9 mouse cellular contexts compared by ENCODE assay signal in the genomic region with DNA sequence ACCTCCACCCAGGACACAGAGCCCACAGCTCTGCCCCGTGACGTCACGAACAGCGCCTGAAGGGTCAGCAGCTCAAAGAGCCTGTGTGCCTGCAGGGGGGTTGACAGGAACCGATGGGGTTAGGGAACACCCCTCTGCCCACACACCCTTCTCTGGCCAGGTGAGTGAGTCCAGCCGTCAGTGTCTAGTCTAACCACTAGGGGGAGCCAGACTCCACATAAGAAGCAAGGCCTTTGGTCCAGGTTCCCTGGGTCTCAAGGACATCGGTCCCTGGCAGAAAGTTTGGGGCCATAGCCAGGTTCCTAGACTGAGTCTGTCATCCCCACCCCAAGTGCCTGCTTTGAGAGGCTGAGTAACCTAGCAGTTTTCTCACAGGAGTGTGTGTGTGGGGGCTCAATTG. TPM values are rescaled to one million over a fixed set of nuclear protein-coding genes. Genes with fewer than 3 reads are reported as not detected.
A peak's percentile ranks its signal among the peaks of the same experiment; 100 is the strongest.
DNase-seq lines count a peak whose midpoint lies in the region; ATAC-seq and TF ChIP-seq lines count a peak whose summit lies in the region.
"Had no signal": no experiment of that assay in that cellular context is flagged by ENCODE, and none has a peak within 500 bp of the region (broad histone marks: within the 10 kb centered on the region; RNA-seq: fewer than 3 reads in every experiment).

No protein-coding gene starts in this region.

- no peak overlapping the region for H3K27ac ChIP-seq in heart, postnatal 0 days (ENCODE audit: low read depth)
- H3K27ac ChIP-seq in limb, embryonic 11.5 days (replicated peaks; ENCODE audit: low read depth, low read length) = no peak overlapping the region
- H3K27ac ChIP-seq in neural tube, embryonic 15.5 days (replicated peaks) = no peak overlapping the region
- H3K27ac ChIP-seq: midbrain, embryonic 12.5 days had no signal

- WGBS in heart, postnatal 0 days = 0% methylated on average over 7 of the region's 7 CpGs
- WGBS in limb, embryonic 11.5 days = 0% methylated on average over 7 of the region's 7 CpGs
- WGBS in neural tube, embryonic 15.5 days = 0% methylated on average over 7 of the region's 7 CpGs

- TF ChIP-seq EP300 in heart, postnatal 0 days (IDR thresholded peaks at IDR 0.05; ENCODE audit: low read depth) = no peak

- intact Hi-C loops in heart, postnatal 25 days (cut with DNase I) = loop anchor here (10.0 kb wide), 1 partner anchor 460 kb away; a partner anchor contains a TSS

- no peaks in the 10 kb centered on the region for H3K9me3 ChIP-seq in heart, postnatal 0 days (replicated peaks; ENCODE audit: control insufficient read depth, low read length)
- H3K9me3 ChIP-seq in limb, embryonic 11.5 days (ENCODE audit: control insufficient read depth, low read length) = no peaks in the 10 kb centered on the region
- no peaks in the 10 kb centered on the region for H3K9me3 ChIP-seq in neural tube, embryonic 15.5 days (replicated peaks)
- H3K9me3 ChIP-seq: midbrain, embryonic 12.5 days had no signal

- no peaks in the 10 kb centered on the region for H3K36me3 ChIP-seq in heart, postnatal 0 days (replicated peaks; ENCODE audit: control insufficient read depth, insufficient read depth, low read length)
- H3K36me3 ChIP-seq in limb, embryonic 11.5 days (ENCODE audit: control insufficient read depth, insufficient read depth, low read length) = no peaks in the 10 kb centered on the region
- 0 out of 2 replicates have a peak, but pooled peaks cover 6% of the 10 kb centered on the region for H3K36me3 ChIP-seq in neural tube, embryonic 15.5 days
- H3K36me3 ChIP-seq: midbrain, embryonic 12.5 days had no signal

- DNase-seq in heart, adult 18-20 months = peak; percentile 42 to 72
- DNase-seq in heart, postnatal 25 days (ENCODE audit: low spot score) = no peak
- DNase-seq in cerebellum, adult 11-12 months = peak; percentile 17
- peak; percentile 68 for DNase-seq in heart, postnatal 0 days (ENCODE audit: low spot score)
- peak; percentile 83 for DNase-seq in limb, embryonic 11.5 days (ENCODE audit: low spot score)
- DNase-seq in right cerebral cortex, postnatal 25 days = no peak

- no peak overlapping the region for H3K9ac ChIP-seq in heart, postnatal 0 days (replicated peaks; ENCODE audit: low read depth, low read length)
- no peak overlapping the region for H3K9ac ChIP-seq in limb, embryonic 11.5 days (ENCODE audit: low read length)
- no peak overlapping the region for H3K9ac ChIP-seq in neural tube, embryonic 15.5 days (replicated peaks)
- H3K9ac ChIP-seq: midbrain, embryonic 12.5 days had no signal

- H3K4me2 ChIP-seq in heart, postnatal 0 days (ENCODE audit: low read depth, low read length) = no peak overlapping the region
- 0 out of 2 replicates have a peak overlapping the region, but pooled peaks have one; percentile 4 for H3K4me2 ChIP-seq in limb, embryonic 11.5 days (ENCODE audit: low read depth, severe bottlenecking)
- H3K4me2 ChIP-seq in neural tube, embryonic 15.5 days = no peak overlapping the region
- H3K4me2 ChIP-seq: midbrain, embryonic 12.5 days had no signal

- peaks cover 5% of the 10 kb centered on the region; the same call in 1 of the 2 replicates for H3K4me1 ChIP-seq in heart, postnatal 0 days (ENCODE audit: control insufficient read depth, insufficient read depth)
- H3K4me1 ChIP-seq in limb, embryonic 11.5 days (ENCODE audit: control insufficient read depth, insufficient read depth, low read length) = peaks cover 7% of the 10 kb centered on the region
- peaks cover 15% of the 10 kb centered on the region for H3K4me1 ChIP-seq in neural tube, embryonic 15.5 days

- peaks cover 46% of the 10 kb centered on the region for H3K27me3 ChIP-seq in heart, postnatal 0 days (ENCODE audit: control insufficient read depth, insufficient read depth, low read length)
- H3K27me3 ChIP-seq in limb, embryonic 11.5 days (ENCODE audit: control insufficient read depth, insufficient read depth, low read length) = peaks cover 41% of the 10 kb centered on the region
- peaks cover 44% of the 10 kb centered on the region for H3K27me3 ChIP-seq in neural tube, embryonic 15.5 days (replicated peaks)

- ATAC-seq in CD4-positive, CD25-positive, alpha-beta regulatory T cell, adult 4 months = peak; percentile 58
- ATAC-seq in heart, postnatal 0 days (ENCODE audit: insufficient read depth, low read depth) = peak; percentile 57
- ATAC-seq in limb, embryonic 11.5 days (ENCODE audit: insufficient number of reproducible peaks, low FRiP score, low TSS enrichment, low read depth) = no peak
- peak; percentile 2; the same call in 1 of the 2 replicates for ATAC-seq in neural tube, embryonic 15.5 days (ENCODE audit: low FRiP score)

- peak; percentile 89 for TF ChIP-seq CTCF in heart, postnatal 0 days (IDR thresholded peaks at IDR 0.05; ENCODE audit: low read depth)

- H3K4me3 ChIP-seq in heart, postnatal 0 days (ENCODE audit: low read depth, low read length) = no peak overlapping the region
- no peak overlapping the region for H3K4me3 ChIP-seq in limb, embryonic 11.5 days (ENCODE audit: low read depth, low read length)
- H3K4me3 ChIP-seq in neural tube, embryonic 15.5 days (replicated peaks) = no peak overlapping the region
- H3K4me3 ChIP-seq: midbrain, embryonic 12.5 days had no signal

RNA-seq across cellular contexts. Expression of a gene that starts 13.2 kb away (rescaled TPM):
- total RNA-seq in heart, adult 18-20 months (2021) = not detected
- total RNA-seq in heart, postnatal 25 days (2021) = not detected
- not detected for polyA plus RNA-seq in CD4-positive, CD25-positive, alpha-beta regulatory T cell, adult 4 months (2017; shearing (Covaris generic))
- total RNA-seq in heart, postnatal 0 days (2014; rRNA removed; ENCODE audit: low replicate concordance) = not detected in 2 replicates
- polyA plus RNA-seq in heart, postnatal 0 days (2015; fragmentation: Nextera tagmentation; extraction: Ambion mirVana) = not detected in 2 replicates
- polyA plus RNA-seq in limb, embryonic 11.5 days (2014; fragmentation: Nextera tagmentation; extraction: Ambion mirVana) = 0.21 and 0.33 TPM in 2 replicates
- polyA plus RNA-seq in neural tube, embryonic 15.5 days (2015; fragmentation: Nextera tagmentation; extraction: Ambion mirVana) = 0.33 TPM in 1 of 2 replicates, not detected in the other
- polyA plus RNA-seq: midbrain, embryonic 12.5 days had no signal

RNA-seq across cellular contexts. Expression of a gene that starts 17.3 kb away (rescaled TPM):
- total RNA-seq in heart, adult 18-20 months (2021) = 1 to 10 TPM; 3.1 to 3.7 TPM
- under 1 TPM; 0.42 to 0.73 TPM for total RNA-seq in heart, postnatal 25 days (2021)
- not detected for polyA plus RNA-seq in CD4-positive, CD25-positive, alpha-beta regulatory T cell, adult 4 months (2017; shearing (Covaris generic))
- total RNA-seq in heart, postnatal 0 days (2014; rRNA removed; ENCODE audit: low replicate concordance) = 2.2 TPM in 1 of 2 replicates, not detected in the other
- polyA plus RNA-seq in heart, postnatal 0 days (2015; fragmentation: Nextera tagmentation; extraction: Ambion mirVana) = 0.14 and 0.20 TPM in 2 replicates
- 0.34 and 0.57 TPM in 2 replicates for polyA plus RNA-seq in limb, embryonic 11.5 days (2014; fragmentation: Nextera tagmentation; extraction: Ambion mirVana)
- polyA plus RNA-seq in neural tube, embryonic 15.5 days (2015; fragmentation: Nextera tagmentation; extraction: Ambion mirVana) = 35.2 and 42.5 TPM in 2 replicates

RNA-seq across cellular contexts. Expression of a gene that starts 30.5 kb away (rescaled TPM):
- total RNA-seq in heart, adult 18-20 months (2021) = under 1 TPM; 0.36 to 0.57 TPM
- 1 to 10 TPM in 1 of 2 experiments, under 1 TPM in 1; 0.60 to 1.5 TPM for total RNA-seq in heart, postnatal 25 days (2021)
- polyA plus RNA-seq in CD4-positive, CD25-positive, alpha-beta regulatory T cell, adult 4 months (2017; shearing (Covaris generic)) = not detected
- 0.23 and 0.65 TPM in 2 replicates for total RNA-seq in heart, postnatal 0 days (2014; rRNA removed; ENCODE audit: low replicate concordance)
- 0.58 and 0.87 TPM in 2 replicates for polyA plus RNA-seq in heart, postnatal 0 days (2015; fragmentation: Nextera tagmentation; extraction: Ambion mirVana)
- not detected in 2 replicates for polyA plus RNA-seq in limb, embryonic 11.5 days (2014; fragmentation: Nextera tagmentation; extraction: Ambion mirVana)
- polyA plus RNA-seq in neural tube, embryonic 15.5 days (2015; fragmentation: Nextera tagmentation; extraction: Ambion mirVana) = 0.27 TPM in 1 of 2 replicates, not detected in the other
- polyA plus RNA-seq: midbrain, embryonic 12.5 days had no signal

RNA-seq across cellular contexts. Expression of a gene that starts 35.3 kb away (rescaled TPM):
- total RNA-seq in heart, adult 18-20 months (2021) = 1,000 to 10,000 TPM; 1,275 to 1,343 TPM
- total RNA-seq in heart, postnatal 25 days (2021) = 1,000 to 10,000 TPM; 1,043 to 1,140 TPM
- not detected for polyA plus RNA-seq in CD4-positive, CD25-positive, alpha-beta regulatory T cell, adult 4 months (2017; shearing (Covaris generic))
- 556 and 673 TPM in 2 replicates for total RNA-seq in heart, postnatal 0 days (2014; rRNA removed; ENCODE audit: low replicate concordance)
- polyA plus RNA-seq in heart, postnatal 0 days (2015; fragmentation: Nextera tagmentation; extraction: Ambion mirVana) = 195 and 203 TPM in 2 replicates
- 0.34 and 0.41 TPM in 2 replicates for polyA plus RNA-seq in limb, embryonic 11.5 days (2014; fragmentation: Nextera tagmentation; extraction: Ambion mirVana)
- 0.31 and 1.0 TPM in 2 replicates for polyA plus RNA-seq in neural tube, embryonic 15.5 days (2015; fragmentation: Nextera tagmentation; extraction: Ambion mirVana)

RNA-seq across cellular contexts. Expression of a gene that starts 50.6 kb away (rescaled TPM):
- 1 to 10 TPM; 1.2 TPM for total RNA-seq in heart, adult 18-20 months (2021)
- total RNA-seq in heart, postnatal 25 days (2021) = 1 to 10 TPM in 1 of 2 experiments, under 1 TPM in 1; 0.50 to 1.5 TPM
- polyA plus RNA-seq in CD4-positive, CD25-positive, alpha-beta regulatory T cell, adult 4 months (2017; shearing (Covaris generic)) = not detected
- total RNA-seq in heart, postnatal 0 days (2014; rRNA removed; ENCODE audit: low replicate concordance) = not detected in 2 replicates
- polyA plus RNA-seq in heart, postnatal 0 days (2015; fragmentation: Nextera tagmentation; extraction: Ambion mirVana) = not detected in 2 replicates
- polyA plus RNA-seq in limb, embryonic 11.5 days (2014; fragmentation: Nextera tagmentation; extraction: Ambion mirVana) = not detected in 2 replicates
- 0.27 and 0.58 TPM in 2 replicates for polyA plus RNA-seq in neural tube, embryonic 15.5 days (2015; fragmentation: Nextera tagmentation; extraction: Ambion mirVana)

Comparison
In these comparisons a context has a peak if more than half of its experiments do, and no peak if none do; other contexts are left out.
1. DNase-seq: peak in heart, adult 18-20 months (2 of 2), cerebellum, adult 11-12 months (single experiment), heart, postnatal 0 days (single experiment) and limb, embryonic 11.5 days (single experiment); none in heart, postnatal 25 days (single experiment) and right cerebral cortex, postnatal 25 days (single experiment).
2. RNA of a gene that starts 17.3 kb away (polyA plus RNA-seq): 35.2 to 42.5 TPM in neural tube, embryonic 15.5 days; 0.34 to 0.57 TPM in limb, embryonic 11.5 days, 0.14 to 0.20 TPM in heart, postnatal 0 days and not detected in CD4-positive, CD25-positive, alpha-beta regulatory T cell, adult 4 months; every median in the first group is over 10 times any median in the second.